Mouse (Mus musculus) granulocyte monocyte progenitor cell, adult 5-6 weeks (primary cell): ENCODE results near the gene Atp6v1f. TPM values are rescaled to one million over a fixed set of nuclear protein-coding genes. Genes with fewer than 3 reads are reported as not detected.

Experiments
- ATAC-seq: replicated peaks from 2 replicates; pipeline ENCODE4 v1.8.0; 2016; ENCODE audit warnings: mild to moderate bottlenecking, moderate TSS enrichment, inconsistent platforms; ENCODE audit not compliant: poor library complexity, severe bottlenecking
- total RNA-seq, 2 experiments: library from RNA; stranded (forward) in 1 of 2; stranded (reverse) in 1 of 2; fragments of 200-712, 200-1000 nt in 1 of 2; fragments of >200 nt in 1 of 2; fragmentation: Nextera tagmentation in 1 of 2; gene quantifications; 2 replicates each; pipeline ENCODE4 v1.2.3; 2014 to 2017

The Atp6v1f gene
- total RNA-seq, 2 experiments from 2014 or later = 143 to 201 TPM

DNA sequence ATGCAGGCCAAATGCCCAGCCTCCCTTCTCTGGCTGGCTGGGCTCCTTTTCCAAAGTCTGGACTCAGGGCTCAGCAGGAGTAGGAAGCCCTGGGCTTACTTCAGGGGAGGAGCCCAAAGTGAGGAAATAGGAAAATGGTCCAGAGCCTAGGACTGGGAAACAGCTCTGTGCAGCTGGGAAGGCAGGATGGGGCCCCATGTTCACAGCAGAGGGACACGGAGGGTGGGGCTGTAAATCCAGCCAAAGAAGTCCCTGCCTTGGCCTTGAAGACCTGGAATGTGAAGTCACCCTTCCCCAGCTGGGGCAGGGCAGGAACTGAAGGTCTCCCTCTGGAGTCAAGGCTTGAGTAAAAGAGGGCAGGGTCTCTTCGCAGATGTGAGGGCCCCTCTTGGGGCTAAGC is 41.6 kb downstream of the Atp6v1f start:
- no peak for ATAC-seq

- peak; percentile 69 for ATAC-seq
Measured at GRCm38 (mm10) chr6:29513284-29513683, 45.8 kb downstream of the Atp6v1f start.

DNA sequence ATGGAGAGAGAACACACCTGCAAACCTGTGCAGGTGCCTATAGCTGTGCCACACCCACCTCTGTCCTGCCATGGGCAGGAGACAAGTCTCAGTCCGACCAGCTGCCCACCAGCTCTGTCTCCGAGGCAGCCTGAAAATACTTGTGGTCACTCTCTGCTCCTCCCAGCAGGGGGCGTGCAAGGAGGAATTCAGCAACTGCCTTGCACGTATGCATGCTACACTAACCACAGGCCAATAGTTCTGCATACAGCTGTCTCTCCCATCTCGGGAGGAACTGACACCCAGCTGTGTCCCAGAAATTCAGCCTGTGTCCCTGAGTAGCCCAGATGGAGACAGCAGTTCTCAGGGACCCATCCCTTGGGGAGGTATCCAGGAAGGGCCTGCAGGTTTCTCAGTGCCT is 49.6 kb downstream of the Atp6v1f start:
- ATAC-seq = peak; percentile 94

Other genes with a start within 250 kb of the Atp6v1f start
- 14.0 and 15.5 TPM in 2 replicates for gene Hilpda, start 195.2 kb upstream of the Atp6v1f start, total RNA-seq (2014; fragmentation: Nextera tagmentation)
- gene Hilpda, start 195.2 kb upstream of the Atp6v1f start, total RNA-seq (2017) = 9.7 and 17.7 TPM in 2 replicates
- gene Fam71f2, start 188.1 kb upstream of the Atp6v1f start, total RNA-seq (2014; fragmentation: Nextera tagmentation) = not detected in 2 replicates
- 0.88 TPM in 1 of 2 replicates, not detected in the other for gene Fam71f2, start 188.1 kb upstream of the Atp6v1f start, total RNA-seq (2017)
- not detected in 2 replicates for gene Fam71f1, start 148.6 kb upstream of the Atp6v1f start, total RNA-seq (2014; fragmentation: Nextera tagmentation)
- not detected in 2 replicates for gene Fam71f1, start 148.6 kb upstream of the Atp6v1f start, total RNA-seq (2017)
- 72.1 and 86.1 TPM in 2 replicates for gene Calu, start 119.6 kb upstream of the Atp6v1f start, total RNA-seq (2014; fragmentation: Nextera tagmentation)
- 228 and 237 TPM in 2 replicates for gene Calu, start 119.6 kb upstream of the Atp6v1f start, total RNA-seq (2017)
- not detected in 2 replicates for gene Opn1sw, start 79.2 kb upstream of the Atp6v1f start, total RNA-seq (2014; fragmentation: Nextera tagmentation)
- not detected in 2 replicates for gene Opn1sw, start 79.2 kb upstream of the Atp6v1f start, total RNA-seq (2017)
- gene Ccdc136, start 71.4 kb upstream of the Atp6v1f start, total RNA-seq (2014; fragmentation: Nextera tagmentation) = not detected in 2 replicates
- gene Ccdc136, start 71.4 kb upstream of the Atp6v1f start, total RNA-seq (2017) = not detected in 2 replicates
- gene Flnc, start 34.5 kb upstream of the Atp6v1f start, total RNA-seq (2014; fragmentation: Nextera tagmentation) = not detected in 2 replicates
- gene Flnc, start 34.5 kb upstream of the Atp6v1f start, total RNA-seq (2017) = not detected in 2 replicates
- gene Atp6v1fnb, start 3.7 kb downstream of the Atp6v1f start, total RNA-seq (2014; fragmentation: Nextera tagmentation) = not detected in 2 replicates
- 1.4 and 1.5 TPM in 2 replicates for gene Atp6v1fnb, start 3.7 kb downstream of the Atp6v1f start, total RNA-seq (2017)
- gene Kcp, start 40.2 kb downstream of the Atp6v1f start, total RNA-seq (2014; fragmentation: Nextera tagmentation) = not detected in 2 replicates
- 0.15 and 0.22 TPM in 2 replicates for gene Kcp, start 40.2 kb downstream of the Atp6v1f start, total RNA-seq (2017)
- 20.2 and 22.6 TPM in 2 replicates for gene Irf5, start 58.9 kb downstream of the Atp6v1f start, total RNA-seq (2014; fragmentation: Nextera tagmentation)
- 13.7 and 19.6 TPM in 2 replicates for gene Irf5, start 58.9 kb downstream of the Atp6v1f start, total RNA-seq (2017)
- 66.4 and 89.6 TPM in 2 replicates for gene Tnpo3, start 142.2 kb downstream of the Atp6v1f start, total RNA-seq (2014; fragmentation: Nextera tagmentation)
- gene Tnpo3, start 142.2 kb downstream of the Atp6v1f start, total RNA-seq (2017) = 74.5 and 77.2 TPM in 2 replicates
- 0.24 and 0.98 TPM in 2 replicates for gene Tspan33, start 226.5 kb downstream of the Atp6v1f start, total RNA-seq (2014; fragmentation: Nextera tagmentation)
- 1.5 TPM in 1 of 2 replicates, not detected in the other for gene Tspan33, start 226.5 kb downstream of the Atp6v1f start, total RNA-seq (2017)